Mouse (Mus musculus): ENCODE data around the gene Gorab. TPM values are rescaled to one million over a fixed set of nuclear protein-coding genes. Genes with fewer than 3 reads are reported as not detected.

Gene Gorab
- polyA plus RNA-seq, 1 experiment from 2014 or later, result 5.2 TPM

GRCm38 (mm10) chr1:163377924-163378323, 25.5 kb downstream of the Gorab start:
- no peaks in the 10 kb centered on the region for H3K36me3 ChIP-seq (ENCODE audit: inconsistent target)
- H3K27ac ChIP-seq, result no peak overlapping the region
- H3K79me2 ChIP-seq (ENCODE audit: inconsistent target), result no peaks in the 10 kb centered on the region
- no peak overlapping the region for H3K4me3 ChIP-seq (ENCODE audit: inconsistent target)
- 91% methylated on average over 6 of the region's 6 CpGs for WGBS (ENCODE audit: missing documents)

- no peak overlapping the region for H3K27ac ChIP-seq
- WGBS (ENCODE audit: missing documents), result 90% methylated on average over 6 of the region's 6 CpGs
- H3K4me3 ChIP-seq (ENCODE audit: inconsistent target), result no peak overlapping the region
- no peaks in the 10 kb centered on the region for H3K36me3 ChIP-seq (ENCODE audit: inconsistent target)
- no peaks in the 10 kb centered on the region for H3K79me2 ChIP-seq (ENCODE audit: inconsistent target)
Measured at GRCm38 (mm10) chr1:163376818-163377581, 26.5 kb downstream of the Gorab start.

GRCm38 (mm10) chr1:163374455-163374854, 29.0 kb downstream of the Gorab start:
- Histone ChIP-seq H3K36me3 (ENCODE audit: inconsistent target) (no peaks in the 10 kb centered on the region), H3K27ac (no peak overlapping the region), H3K4me3 (ENCODE audit: inconsistent target) (no peak overlapping the region), H3K79me2 (ENCODE audit: inconsistent target) (no peaks in the 10 kb centered on the region)
- 72% methylated on average over 5 of the region's 5 CpGs for WGBS (ENCODE audit: missing documents)

- WGBS (ENCODE audit: missing documents), result 93% methylated on average over 8 of the region's 8 CpGs
Measured at GRCm38 (mm10) chr1:163362202-163362601, 41.3 kb downstream of the Gorab start.

GRCm38 (mm10) chr1:163361376-163361775, 42.1 kb downstream of the Gorab start:
- no peak overlapping the region for H3K27ac ChIP-seq
- WGBS (ENCODE audit: missing documents), result 94% methylated on average over 5 of the region's 5 CpGs
- H3K36me3 ChIP-seq (ENCODE audit: inconsistent target), result no peaks in the 10 kb centered on the region
- no peaks in the 10 kb centered on the region for H3K79me2 ChIP-seq (ENCODE audit: inconsistent target)
- no peak overlapping the region for H3K4me3 ChIP-seq (ENCODE audit: inconsistent target)

More at GRCm38 (mm10) chr1:163362202-163362601, 41.3 kb downstream of the Gorab start:
- Histone ChIP-seq H3K27ac (no peak overlapping the region), H3K4me3 (ENCODE audit: inconsistent target) (no peak overlapping the region), H3K36me3 (ENCODE audit: inconsistent target) (no peaks in the 10 kb centered on the region), H3K79me2 (ENCODE audit: inconsistent target) (no peaks in the 10 kb centered on the region)

- H3K79me2 ChIP-seq (ENCODE audit: inconsistent target), result no peaks in the 10 kb centered on the region
- 91% methylated on average over 6 of the region's 6 CpGs for WGBS (ENCODE audit: missing documents)
- H3K27ac ChIP-seq, result no peak overlapping the region
- no peaks in the 10 kb centered on the region for H3K36me3 ChIP-seq (ENCODE audit: inconsistent target)
- H3K4me3 ChIP-seq (ENCODE audit: inconsistent target), result no peak overlapping the region
Measured at GRCm38 (mm10) chr1:163360796-163361195, 42.7 kb downstream of the Gorab start.

- WGBS (ENCODE audit: missing documents), result 77% methylated on average over 3 of the region's 3 CpGs
- Histone ChIP-seq H3K4me3 (ENCODE audit: inconsistent target) (no peak overlapping the region), H3K36me3 (ENCODE audit: inconsistent target) (no peaks in the 10 kb centered on the region), H3K79me2 (ENCODE audit: inconsistent target) (no peaks in the 10 kb centered on the region), H3K27ac (no peak overlapping the region)
Measured at GRCm38 (mm10) chr1:163359521-163359920, 43.9 kb downstream of the Gorab start.

GRCm38 (mm10) chr1:163358165-163358564, 45.3 kb downstream of the Gorab start:
- Histone ChIP-seq H3K36me3 (ENCODE audit: inconsistent target) (no peaks in the 10 kb centered on the region), H3K27ac (no peak overlapping the region), H3K4me3 (ENCODE audit: inconsistent target) (no peak overlapping the region), H3K79me2 (ENCODE audit: inconsistent target) (no peaks in the 10 kb centered on the region)
- WGBS (ENCODE audit: missing documents), result 80% methylated on average over 7 of the region's 7 CpGs

- no peaks in the 10 kb centered on the region for H3K36me3 ChIP-seq (ENCODE audit: inconsistent target)
- no peak overlapping the region for H3K27ac ChIP-seq
- WGBS (ENCODE audit: missing documents), result 68% methylated on average over 6 of the region's 6 CpGs
- no peaks in the 10 kb centered on the region for H3K79me2 ChIP-seq (ENCODE audit: inconsistent target)
- no peak overlapping the region for H3K4me3 ChIP-seq (ENCODE audit: inconsistent target)
Measured at GRCm38 (mm10) chr1:163357733-163358132, 45.7 kb downstream of the Gorab start.

- H3K4me3 ChIP-seq (ENCODE audit: inconsistent target), result no peak overlapping the region
- no peak overlapping the region for H3K27ac ChIP-seq
- H3K36me3 ChIP-seq (ENCODE audit: inconsistent target), result no peaks in the 10 kb centered on the region
- WGBS (ENCODE audit: missing documents), result 78% methylated on average over 4 of the region's 4 CpGs
- H3K79me2 ChIP-seq (ENCODE audit: inconsistent target), result no peaks in the 10 kb centered on the region
Measured at GRCm38 (mm10) chr1:163356167-163356566, 47.3 kb downstream of the Gorab start.

GRCm38 (mm10) chr1:163355626-163356156, 47.8 kb downstream of the Gorab start:
- no peaks in the 10 kb centered on the region for H3K36me3 ChIP-seq (ENCODE audit: inconsistent target)
- H3K4me3 ChIP-seq (ENCODE audit: inconsistent target), result no peak overlapping the region
- WGBS (ENCODE audit: missing documents), result 51% methylated on average over 3 of the region's 3 CpGs
- H3K79me2 ChIP-seq (ENCODE audit: inconsistent target), result no peaks in the 10 kb centered on the region
- no peak overlapping the region for H3K27ac ChIP-seq

GRCm38 (mm10) chr1:163350988-163351387, 52.5 kb downstream of the Gorab start:
- H3K4me3 ChIP-seq (ENCODE audit: inconsistent target), result no peak overlapping the region
- 84% methylated on average over 3 of the region's 3 CpGs for WGBS (ENCODE audit: missing documents)
- no peak overlapping the region for H3K27ac ChIP-seq
- H3K79me2 ChIP-seq (ENCODE audit: inconsistent target), result no peaks in the 10 kb centered on the region
- H3K36me3 ChIP-seq (ENCODE audit: inconsistent target), result no peaks in the 10 kb centered on the region

- H3K79me2 ChIP-seq (ENCODE audit: inconsistent target), result no peaks in the 10 kb centered on the region
- no peak overlapping the region for H3K27ac ChIP-seq
- WGBS (ENCODE audit: missing documents), result 94% methylated on average over 5 of the region's 5 CpGs
- H3K4me3 ChIP-seq (ENCODE audit: inconsistent target), result no peak overlapping the region
- no peaks in the 10 kb centered on the region for H3K36me3 ChIP-seq (ENCODE audit: inconsistent target)
Measured at GRCm38 (mm10) chr1:163345541-163345940, 57.9 kb downstream of the Gorab start.

- Histone ChIP-seq H3K36me3 (ENCODE audit: inconsistent target) (no peaks in the 10 kb centered on the region), H3K4me3 (ENCODE audit: inconsistent target) (no peak overlapping the region), H3K79me2 (ENCODE audit: inconsistent target) (no peaks in the 10 kb centered on the region), H3K27ac (no peak overlapping the region)
- 85% methylated on average over 1 of the region's 1 CpGs for WGBS (ENCODE audit: missing documents)
Measured at GRCm38 (mm10) chr1:163344931-163345330, 58.5 kb downstream of the Gorab start.

- Histone ChIP-seq H3K36me3 (ENCODE audit: inconsistent target) (no peaks in the 10 kb centered on the region), H3K4me3 (ENCODE audit: inconsistent target) (no peak overlapping the region), H3K27ac (no peak overlapping the region), H3K79me2 (ENCODE audit: inconsistent target) (no peaks in the 10 kb centered on the region)
- 94% methylated on average over 3 of the region's 3 CpGs for WGBS (ENCODE audit: missing documents)
Measured at GRCm38 (mm10) chr1:163339219-163339561, 64.3 kb downstream of the Gorab start.

Measured in macrophage (primary cell).